Mouse (Mus musculus) cerebellum, adult 2 months (tissue): ENCODE results near the gene Zkscan14.

Source experiments
- CTCF ChIP-seq: fragments of 200-500 bp; IDR thresholded peaks from 2 replicates; pipeline ENCODE4 v1.5.1; 2011; ENCODE audit warnings: low read depth, mild to moderate bottlenecking, control low read depth, low read length, moderate library complexity, borderline replicate concordance; ENCODE audit not compliant: insufficient read depth
- POLR2A ChIP-seq: fragments of 200-500 bp; IDR thresholded peaks from 2 replicates; pipeline ENCODE4 v1.6.1; 2011; ENCODE audit warnings: low read length, control low read depth, borderline replicate concordance; ENCODE audit not compliant: insufficient read depth

GRCm38 (mm10) chr5:145178461-145178980, 23.1 kb downstream of the Zkscan14 start:
- TF ChIP-seq CTCF (no peak), POLR2A (no peak)
